Mouse (Mus musculus): ENCODE results near the gene Elp4. TPM values are rescaled to one million over a fixed set of nuclear protein-coding genes. Genes with fewer than 3 reads are reported as not detected.

Elp4 gene
- polyA plus RNA-seq, 1 experiment from 2014 or later: 49.7 TPM

DNA sequence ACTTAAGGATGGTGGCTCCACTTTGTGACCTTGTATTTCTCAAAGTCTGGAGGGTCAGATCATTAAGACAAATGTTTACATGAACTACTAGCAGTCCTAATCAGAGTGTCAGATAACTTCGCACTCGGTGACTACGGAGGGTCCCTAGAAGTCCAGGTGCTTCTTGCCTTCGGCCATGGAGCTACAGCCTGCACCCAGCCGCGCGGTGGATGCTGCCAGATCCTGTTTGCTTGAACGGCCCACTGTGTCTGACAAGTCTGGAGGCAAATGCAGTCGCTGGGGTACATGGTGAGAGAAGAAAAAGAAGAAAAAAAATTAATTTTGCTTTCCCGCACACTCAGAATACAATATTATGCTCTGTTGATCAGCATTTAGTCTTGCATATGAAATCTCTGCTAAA is 201.8 kb downstream of the Elp4 start:
- H3K4me3 ChIP-seq: no peak overlapping the region

DNA sequence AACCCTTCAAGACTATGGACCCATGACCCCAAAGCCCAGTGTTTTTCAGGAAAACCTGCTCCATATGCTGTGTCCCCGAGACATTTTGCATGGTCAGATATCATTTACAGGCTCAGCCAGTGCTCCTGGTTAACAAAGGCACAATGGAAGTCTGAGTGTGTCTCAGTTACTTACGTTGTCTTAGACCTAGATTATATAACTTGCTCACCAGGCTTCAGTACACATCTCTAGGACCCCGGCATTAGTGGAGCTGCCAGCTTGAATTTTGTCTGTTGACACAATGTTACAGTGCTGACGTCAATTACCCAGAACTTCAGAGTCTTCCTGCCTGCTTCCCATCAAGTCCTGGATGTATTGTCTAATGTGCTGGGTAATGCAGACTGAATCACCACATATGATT is 202.6 kb downstream of the Elp4 start:
- H3K27me3 ChIP-seq: no peaks in the 10 kb centered on the region
- no peak overlapping the region for H3K4me2 ChIP-seq (replicated peaks)
- no peak for ATAC-seq (ENCODE audit: low FRiP score)
- 59% methylated on average over 4 of the region's 4 CpGs for WGBS
- no peak overlapping the region for H3K9ac ChIP-seq
- H3K36me3 ChIP-seq: no peaks in the 10 kb centered on the region
- H3K9me3 ChIP-seq (replicated peaks): no peaks in the 10 kb centered on the region
- no peak overlapping the region for H3K27ac ChIP-seq
- H3K4me3 ChIP-seq: no peak overlapping the region
- no peaks in the 10 kb centered on the region for H3K4me1 ChIP-seq

More for the DNA sequence above, 201.8 kb downstream of the Elp4 start:
- Histone ChIP-seq H3K36me3 (no peaks in the 10 kb centered on the region), H3K9ac (no peak overlapping the region), H3K27ac (no peak overlapping the region), H3K4me1 (no peaks in the 10 kb centered on the region), H3K27me3 (no peaks in the 10 kb centered on the region), H3K9me3 (replicated peaks) (no peaks in the 10 kb centered on the region), H3K4me2 (replicated peaks) (no peak overlapping the region)
- WGBS: 81% methylated on average over 10 of the region's 10 CpGs
- ATAC-seq (ENCODE audit: low FRiP score): no peak

DNA sequence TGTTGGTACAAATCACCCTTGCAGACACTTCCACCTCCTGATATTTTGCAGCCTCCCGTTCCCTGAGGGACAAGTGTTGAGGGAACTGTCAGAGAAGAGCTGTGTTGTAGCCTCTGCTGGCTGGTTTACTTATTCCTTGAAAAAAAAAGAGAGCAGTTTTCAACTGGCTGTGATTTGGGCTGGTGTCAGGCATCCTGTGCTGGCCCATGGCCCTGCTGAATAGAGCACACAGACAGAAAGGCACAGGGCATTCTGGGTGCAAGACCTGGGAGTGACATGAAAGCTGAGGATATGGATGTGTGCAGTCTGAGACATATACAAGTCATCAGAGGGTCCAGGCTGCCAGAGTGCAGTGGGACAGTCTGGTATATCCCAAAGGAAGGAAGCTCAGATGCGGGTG is 205.7 kb downstream of the Elp4 start:
- H3K4me2 ChIP-seq (replicated peaks): no peak overlapping the region
- no peak for ATAC-seq (ENCODE audit: low FRiP score)
- no peak overlapping the region for H3K27ac ChIP-seq
- WGBS: 85% methylated on average over 2 of the region's 2 CpGs
- 0 out of 2 replicates have a peak, but pooled peaks cover 4% of the 10 kb centered on the region for H3K36me3 ChIP-seq
- no peaks in the 10 kb centered on the region for H3K9me3 ChIP-seq (replicated peaks)
- H3K4me3 ChIP-seq: no peak overlapping the region
- H3K9ac ChIP-seq: no peak overlapping the region
- 0 out of 2 replicates have a peak, but pooled peaks cover 2% of the 10 kb centered on the region for H3K27me3 ChIP-seq
- no peaks in the 10 kb centered on the region for H3K4me1 ChIP-seq

DNA sequence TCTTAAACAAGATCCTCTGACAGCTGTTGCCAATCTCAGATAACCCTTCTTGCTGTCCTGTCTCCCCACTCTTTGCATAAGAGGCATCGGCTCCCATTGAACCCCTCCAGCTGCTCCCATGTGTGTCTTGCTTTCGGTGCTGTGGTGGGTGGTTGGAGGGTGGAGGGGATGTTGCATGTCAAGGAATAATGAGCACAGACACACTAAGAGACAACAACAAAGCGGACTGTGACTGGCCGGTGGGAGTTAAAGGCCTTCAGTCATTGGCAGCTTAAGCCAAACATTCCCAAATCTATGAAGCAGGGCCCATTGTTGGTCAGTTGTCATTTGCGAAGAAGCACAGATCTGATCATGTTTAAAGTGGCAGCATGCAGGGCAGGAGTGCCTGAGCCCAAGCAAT is 206.6 kb downstream of the Elp4 start:
- Histone ChIP-seq H3K9ac (no peak overlapping the region), H3K27ac (no peak overlapping the region), H3K4me3 (no peak overlapping the region), H3K4me1 (no peaks in the 10 kb centered on the region), H3K27me3 (peaks cover 10% of the 10 kb centered on the region; the same call in 1 of the 2 replicates), H3K4me2 (replicated peaks) (no peak overlapping the region), H3K9me3 (replicated peaks) (no peaks in the 10 kb centered on the region), H3K36me3 (0 out of 2 replicates have a peak, but pooled peaks cover 5% of the 10 kb centered on the region)
- ATAC-seq (ENCODE audit: low FRiP score): 0 out of 2 replicates have a peak, but pooled peaks have one; percentile 21
- 47% methylated on average over 5 of the region's 5 CpGs for WGBS

DNA sequence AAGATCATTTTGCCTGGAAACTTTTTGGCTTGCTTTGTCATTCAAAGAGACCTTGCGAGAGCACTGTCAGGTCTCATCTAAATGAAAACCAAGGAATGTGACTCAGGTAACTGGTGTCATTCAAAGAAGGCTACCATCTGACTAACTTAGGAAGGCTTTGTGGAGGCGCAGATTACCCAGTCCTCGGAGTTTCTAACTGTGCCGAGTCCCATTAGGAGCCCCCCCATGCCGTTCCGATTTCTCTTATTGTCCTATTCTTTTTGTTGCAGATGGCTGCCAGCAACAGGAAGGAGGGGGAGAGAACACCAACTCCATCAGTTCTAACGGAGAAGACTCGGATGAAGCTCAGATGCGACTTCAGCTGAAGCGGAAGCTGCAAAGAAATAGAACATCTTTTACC is 213.1 kb downstream of the Elp4 start:
- H3K27ac ChIP-seq: no peak overlapping the region

DNA sequence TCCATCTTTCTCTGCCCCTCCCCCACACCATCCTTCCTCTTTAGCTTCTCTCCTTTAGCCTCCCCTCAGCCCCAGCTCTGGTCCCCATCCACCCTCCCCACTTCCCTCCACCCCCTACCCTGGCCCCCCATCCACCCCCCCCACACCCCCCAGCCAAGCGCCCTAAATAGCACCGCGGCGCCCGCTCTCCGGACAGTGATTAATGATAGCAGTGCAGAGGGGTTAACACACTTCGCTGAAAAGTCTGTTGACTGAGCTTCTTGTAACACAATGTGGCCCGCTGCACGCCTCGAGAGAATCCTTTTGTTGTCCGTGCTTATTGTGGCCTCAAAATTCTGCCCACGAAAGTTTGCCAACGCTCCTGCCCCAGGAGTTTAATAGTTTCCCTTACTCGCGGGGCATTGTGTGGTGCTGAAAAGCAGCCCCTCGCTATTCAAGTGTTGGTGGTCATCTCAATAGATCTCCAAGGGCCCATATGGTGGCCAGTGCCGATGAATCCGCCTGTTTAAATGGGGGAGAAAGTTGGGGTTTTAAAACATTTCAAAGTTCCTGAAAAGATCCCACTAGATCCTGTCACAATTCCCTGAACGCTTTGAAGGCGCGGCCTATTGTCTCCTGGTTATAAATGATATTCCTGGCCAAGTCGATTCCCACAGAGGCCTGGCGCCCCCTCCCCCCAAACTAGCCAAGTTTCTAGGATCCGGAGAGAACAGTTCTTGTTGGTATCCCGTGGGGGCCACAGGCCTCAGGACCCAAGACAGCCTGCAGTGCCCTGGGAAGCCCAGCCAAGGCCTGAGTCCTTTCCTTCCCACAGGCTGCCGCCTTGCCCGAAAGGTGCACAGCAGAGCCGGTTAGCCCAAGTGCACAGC is 214.4 kb downstream of the Elp4 start:
- Histone ChIP-seq H3K4me1 (peaks cover 43% of the 10 kb centered on the region), H3K9ac (no peak overlapping the region)

More for the DNA sequence above, 213.1 kb downstream of the Elp4 start:
- ATAC-seq (ENCODE audit: low FRiP score): no peak
- Histone ChIP-seq H3K4me2 (replicated peaks) (no peak overlapping the region), H3K36me3 (0 out of 2 replicates have a peak, but pooled peaks cover 10% of the 10 kb centered on the region), H3K4me1 (peaks cover 42% of the 10 kb centered on the region), H3K27me3 (peaks cover 61% of the 10 kb centered on the region), H3K9me3 (replicated peaks) (no peaks in the 10 kb centered on the region), H3K4me3 (no peak overlapping the region), H3K9ac (no peak overlapping the region)
- 4% methylated on average over 10 of the region's 10 CpGs for WGBS

DNA sequence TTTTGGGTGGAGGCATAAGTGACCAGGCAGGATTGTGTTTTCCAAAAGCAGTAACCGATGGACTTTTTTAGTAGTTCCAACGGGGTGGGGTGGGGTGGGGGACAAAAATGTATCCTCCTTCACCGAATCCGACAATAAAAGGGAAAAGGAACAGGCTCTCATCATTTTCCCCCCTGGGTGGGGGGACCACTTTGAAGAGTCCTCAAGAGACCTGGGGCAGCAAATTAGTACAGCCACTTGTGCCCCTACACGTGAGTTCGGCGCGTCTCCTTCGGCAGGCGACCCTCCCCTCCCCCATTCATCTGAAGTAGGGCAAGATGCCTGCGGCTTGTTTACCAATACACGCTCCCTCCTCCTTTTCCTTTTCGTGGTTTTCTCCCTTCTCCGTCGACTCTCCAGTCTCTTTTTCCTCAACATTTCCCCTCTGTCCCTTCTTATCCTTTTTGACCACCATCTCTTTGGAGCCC is 215.0 kb downstream of the Elp4 start:
- Histone ChIP-seq H3K4me3 (peak overlapping the region; percentile 17), H3K4me2 (replicated peaks) (peak overlapping the region; percentile 47), H3K4me1 (peaks cover 43% of the 10 kb centered on the region), H3K36me3 (0 out of 2 replicates have a peak, but pooled peaks cover 6% of the 10 kb centered on the region), H3K9ac (no peak overlapping the region), H3K27me3 (peaks cover 78% of the 10 kb centered on the region), H3K9me3 (replicated peaks) (no peaks in the 10 kb centered on the region), H3K27ac (peak overlapping the region; percentile 72)
- ATAC-seq (ENCODE audit: low FRiP score): peak; percentile 35
- WGBS: under 1% methylated on average over 15 of the region's 15 CpGs

More for the DNA sequence above, 214.4 kb downstream of the Elp4 start:
- Histone ChIP-seq H3K27ac (peak overlapping the region; percentile 72), H3K36me3 (0 out of 2 replicates have a peak, but pooled peaks cover 6% of the 10 kb centered on the region), H3K9me3 (replicated peaks) (no peaks in the 10 kb centered on the region), H3K4me2 (replicated peaks) (peak overlapping the region; percentile 47), H3K27me3 (peaks cover 74% of the 10 kb centered on the region), H3K4me3 (peak overlapping the region; percentile 17)
- peak; percentile 74 for ATAC-seq (ENCODE audit: low FRiP score)
- WGBS: 1% methylated on average over 28 of the region's 28 CpGs

DNA sequence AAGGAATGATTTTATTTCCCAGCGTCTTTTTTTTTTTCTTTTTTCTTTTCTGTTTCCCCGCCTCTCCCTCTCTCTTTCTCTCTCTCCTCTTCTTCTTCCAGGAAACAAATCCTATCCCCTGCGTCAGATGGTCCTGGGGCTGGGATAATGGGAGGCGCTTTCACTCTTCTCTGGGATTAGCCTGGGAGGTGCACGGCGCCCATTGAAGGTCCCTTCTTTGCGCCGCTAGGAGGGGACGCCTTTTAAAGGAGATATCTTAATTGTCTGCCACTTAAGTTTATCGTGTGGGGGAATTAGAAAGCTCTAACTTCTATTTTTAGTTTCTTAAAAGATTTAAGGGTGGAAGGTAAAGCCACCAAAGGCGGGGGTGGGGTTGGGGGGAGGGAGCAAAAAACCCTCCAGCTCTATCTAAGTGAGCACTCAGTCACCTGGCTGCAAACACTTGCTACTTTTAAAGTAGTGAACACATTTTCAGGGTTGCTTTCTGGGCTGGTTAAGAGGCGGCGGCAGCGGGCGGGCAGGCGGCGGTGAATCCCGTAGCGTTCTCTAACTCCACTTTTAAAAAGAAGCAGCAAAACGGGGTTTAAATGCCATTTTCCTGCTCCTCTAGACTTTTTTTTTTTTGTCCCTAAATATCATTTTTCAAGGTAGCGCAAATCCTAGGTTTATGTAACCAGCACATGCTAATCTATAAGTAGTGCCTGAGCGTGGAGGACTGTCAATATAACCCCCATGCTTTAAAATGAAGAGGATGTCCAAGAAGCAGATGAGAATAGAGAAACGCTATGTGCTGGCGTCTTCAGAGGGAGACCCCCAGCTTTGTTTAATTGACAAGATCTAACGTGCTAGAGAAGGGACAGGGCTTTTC is 215.7 kb downstream of the Elp4 start:
- Histone ChIP-seq H3K4me1 (peaks cover 43% of the 10 kb centered on the region), H3K27me3 (peaks cover 80% of the 10 kb centered on the region), H3K9me3 (replicated peaks) (no peaks in the 10 kb centered on the region), H3K27ac (peak overlapping the region; percentile 72), H3K4me3 (peak overlapping the region; percentile 10; the same call in 1 of the 2 replicates), H3K4me2 (replicated peaks) (peak overlapping the region; percentile 47), H3K36me3 (0 out of 2 replicates have a peak, but pooled peaks cover 6% of the 10 kb centered on the region), H3K9ac (no peak overlapping the region)
- under 1% methylated on average over 25 of the region's 25 CpGs for WGBS
- ATAC-seq (ENCODE audit: low FRiP score): no peak

DNA sequence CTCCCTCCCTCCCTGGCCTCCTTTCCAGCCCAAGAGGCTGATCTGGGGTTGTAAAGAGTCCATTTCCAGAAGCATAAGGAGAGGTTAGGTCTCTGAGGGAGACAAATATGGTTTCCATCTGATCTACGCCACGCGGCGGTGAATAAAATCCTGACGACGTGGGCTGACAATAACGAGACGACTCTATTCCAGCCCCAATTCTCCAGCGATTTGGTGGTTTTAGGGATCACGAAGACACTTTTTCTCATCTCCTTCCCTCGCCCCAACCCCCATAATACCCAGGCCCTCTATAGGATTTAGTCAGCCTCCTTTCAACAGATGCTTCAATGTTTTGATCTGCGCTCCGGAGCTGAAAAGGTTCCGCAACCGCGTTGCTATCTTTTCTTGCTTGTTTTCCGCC is 216.4 kb downstream of the Elp4 start:
- peaks cover 45% of the 10 kb centered on the region for H3K4me1 ChIP-seq
- 2% methylated on average over 17 of the region's 17 CpGs for WGBS

DNA sequence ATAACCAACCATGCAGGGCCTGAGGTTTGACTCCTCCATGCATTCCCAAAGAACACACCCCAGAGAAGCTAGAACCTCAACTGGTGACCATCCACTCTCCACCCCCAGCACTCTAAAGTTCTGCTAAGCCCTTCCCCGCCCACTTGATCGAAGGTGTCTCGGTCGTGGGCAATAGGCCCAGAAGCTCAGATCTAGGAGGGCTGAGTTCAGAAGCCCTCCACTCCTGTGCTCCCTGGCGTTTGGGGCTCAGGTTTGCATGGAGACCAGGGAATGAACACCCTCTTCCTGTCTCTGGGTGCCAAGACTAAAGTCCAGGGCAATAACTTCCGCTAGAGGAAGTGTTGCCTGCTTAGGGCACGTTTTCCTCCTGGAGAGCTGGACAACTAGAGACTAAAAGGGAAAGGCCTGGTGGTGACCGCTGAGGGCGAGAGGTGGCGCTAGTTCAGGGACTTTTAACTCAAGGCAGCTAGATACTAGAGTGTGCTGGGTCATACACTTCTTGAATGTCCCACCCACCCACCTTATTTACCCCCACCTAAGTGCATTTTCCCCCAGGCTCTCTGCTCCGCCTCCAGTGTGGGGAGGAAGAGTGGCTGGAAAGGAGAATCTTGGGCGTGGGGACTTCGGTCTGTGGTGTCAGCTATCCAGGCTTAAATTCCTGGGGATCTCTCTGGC is 216.9 kb downstream of the Elp4 start:
- Histone ChIP-seq H3K4me1 (peaks cover 49% of the 10 kb centered on the region), H3K27me3 (peaks cover 76% of the 10 kb centered on the region), H3K9ac (no peak overlapping the region), H3K36me3 (0 out of 2 replicates have a peak, but pooled peaks cover 2% of the 10 kb centered on the region), H3K27ac (no peak overlapping the region; the same call in 1 of the 2 replicates), H3K9me3 (replicated peaks) (no peaks in the 10 kb centered on the region), H3K4me2 (replicated peaks) (peak overlapping the region; percentile 47), H3K4me3 (peak overlapping the region; percentile 10; the same call in 1 of the 2 replicates)
- ATAC-seq (ENCODE audit: low FRiP score): peak; percentile 32
- 3% methylated on average over 13 of the region's 13 CpGs for WGBS

More for the DNA sequence above, 216.4 kb downstream of the Elp4 start:
- Histone ChIP-seq H3K4me3 (peak overlapping the region; percentile 10; the same call in 1 of the 2 replicates), H3K9me3 (replicated peaks) (no peaks in the 10 kb centered on the region), H3K4me2 (replicated peaks) (peak overlapping the region; percentile 47), H3K36me3 (0 out of 2 replicates have a peak, but pooled peaks cover 6% of the 10 kb centered on the region), H3K9ac (no peak overlapping the region), H3K27ac (no peak overlapping the region; the same call in 1 of the 2 replicates), H3K27me3 (peaks cover 78% of the 10 kb centered on the region)
- no peak for ATAC-seq (ENCODE audit: low FRiP score)
